Mouse (Mus musculus): Measurements from ENCODE around the gene Ccar1. TPM values are rescaled to one million over a fixed set of nuclear protein-coding genes. Genes with fewer than 3 reads are reported as not detected.
"Not testable (repeated sequence)": the region's sequence is repeated elsewhere in the genome, so short reads cannot be mapped to it uniquely, and the experiment has no call there.

Gene Ccar1
- polyA plus RNA-seq, 1 experiment from 2014 or later = 126 TPM

DNA sequence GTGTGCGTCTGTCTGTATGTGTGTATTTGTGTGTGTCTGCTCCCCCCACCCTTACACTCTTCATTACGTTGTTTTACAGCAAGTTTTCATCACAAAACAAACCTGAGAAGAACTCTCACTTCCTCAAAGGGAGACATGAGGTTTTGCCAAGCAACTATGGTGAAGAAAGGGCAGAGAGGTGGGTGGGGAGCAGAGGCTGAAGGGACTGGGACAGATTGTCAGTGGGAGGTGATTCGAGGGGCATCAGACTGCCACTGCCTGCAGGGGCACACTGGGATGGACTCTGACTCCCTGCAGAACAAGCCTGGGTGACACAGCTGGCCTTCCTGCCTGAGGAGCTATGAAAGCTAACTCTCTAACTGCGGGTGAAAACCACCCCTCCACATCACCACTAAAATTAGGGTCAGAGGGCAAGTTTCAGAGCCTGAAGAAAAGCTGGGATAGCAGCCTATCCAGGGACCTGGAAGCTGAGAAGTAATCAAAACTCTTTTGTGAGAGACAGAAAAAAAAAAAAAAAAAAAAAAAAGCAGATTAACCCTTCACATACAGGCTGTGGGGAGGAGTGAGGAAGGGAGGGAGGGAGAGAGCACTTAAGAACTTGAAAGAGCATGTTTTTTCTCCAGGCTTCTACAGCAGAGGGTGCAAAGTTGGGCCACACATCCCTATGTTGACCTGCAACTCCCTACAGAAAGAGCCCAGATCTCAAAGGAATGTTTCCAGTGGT is 55.0 kb downstream of the Ccar1 start:
- H3K27ac ChIP-seq (ENCODE audit: low read length) = no peak overlapping the region
- peaks cover 13% of the 10 kb centered on the region for H3K36me3 ChIP-seq (ENCODE audit: control insufficient read depth, insufficient read depth)
- 42% methylated on average over 4 of the region's 4 CpGs for WGBS

DNA sequence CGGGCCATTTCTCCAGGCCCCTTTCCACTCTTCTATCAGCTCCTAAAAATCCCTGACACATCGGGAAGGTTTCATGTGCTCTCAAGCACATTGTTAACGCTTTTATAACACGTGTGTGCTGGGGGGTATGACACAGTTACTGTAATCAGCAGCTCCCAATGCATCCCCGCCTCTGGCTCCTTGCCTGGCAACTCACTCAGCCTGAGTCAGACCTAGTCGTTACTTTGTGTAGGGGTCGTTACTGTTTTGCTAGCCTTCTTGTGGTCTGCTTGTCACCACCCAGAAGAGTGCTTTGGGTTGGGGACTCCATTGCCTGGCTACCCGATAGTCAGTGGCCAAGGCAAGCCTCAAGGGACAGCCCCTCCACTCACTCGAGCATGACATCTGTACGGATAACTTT is 61.3 kb downstream of the Ccar1 start:
- no peaks in the 10 kb centered on the region for H3K9me3 ChIP-seq (ENCODE audit: control insufficient read depth, low read length)
- peaks cover 5% of the 10 kb centered on the region; the same call in 1 of the 2 replicates for H3K4me1 ChIP-seq (replicated peaks; ENCODE audit: control insufficient read depth, insufficient read depth, low read length)
- no peak overlapping the region for H3K4me2 ChIP-seq (ENCODE audit: low read length)
- H3K4me3 ChIP-seq (replicated peaks; ENCODE audit: low read length) = no peak overlapping the region
- 69% methylated on average over 10 of the region's 10 CpGs for WGBS
- no peak overlapping the region for H3K9ac ChIP-seq (replicated peaks; ENCODE audit: low read depth, low read length)
- H3K27ac ChIP-seq (ENCODE audit: low read length) = no peak overlapping the region
- ATAC-seq = no peak
- H3K36me3 ChIP-seq (ENCODE audit: control insufficient read depth, insufficient read depth) = no peaks in the 10 kb centered on the region
- H3K27me3 ChIP-seq (replicated peaks; ENCODE audit: control insufficient read depth, insufficient read depth, low read length) = no peaks in the 10 kb centered on the region

More for the DNA sequence above, 55.0 kb downstream of the Ccar1 start:
- H3K4me2 ChIP-seq (ENCODE audit: low read length) = no peak overlapping the region
- ATAC-seq = no peak
- no peak overlapping the region for H3K9ac ChIP-seq (replicated peaks; ENCODE audit: low read depth, low read length)
- H3K27me3 ChIP-seq (replicated peaks; ENCODE audit: control insufficient read depth, insufficient read depth, low read length) = no peaks in the 10 kb centered on the region
- no peaks in the 10 kb centered on the region for H3K9me3 ChIP-seq (ENCODE audit: control insufficient read depth, low read length)
- H3K4me3 ChIP-seq (replicated peaks; ENCODE audit: low read length) = no peak overlapping the region
- H3K4me1 ChIP-seq (replicated peaks; ENCODE audit: control insufficient read depth, insufficient read depth, low read length) = no peaks in the 10 kb centered on the region

DNA sequence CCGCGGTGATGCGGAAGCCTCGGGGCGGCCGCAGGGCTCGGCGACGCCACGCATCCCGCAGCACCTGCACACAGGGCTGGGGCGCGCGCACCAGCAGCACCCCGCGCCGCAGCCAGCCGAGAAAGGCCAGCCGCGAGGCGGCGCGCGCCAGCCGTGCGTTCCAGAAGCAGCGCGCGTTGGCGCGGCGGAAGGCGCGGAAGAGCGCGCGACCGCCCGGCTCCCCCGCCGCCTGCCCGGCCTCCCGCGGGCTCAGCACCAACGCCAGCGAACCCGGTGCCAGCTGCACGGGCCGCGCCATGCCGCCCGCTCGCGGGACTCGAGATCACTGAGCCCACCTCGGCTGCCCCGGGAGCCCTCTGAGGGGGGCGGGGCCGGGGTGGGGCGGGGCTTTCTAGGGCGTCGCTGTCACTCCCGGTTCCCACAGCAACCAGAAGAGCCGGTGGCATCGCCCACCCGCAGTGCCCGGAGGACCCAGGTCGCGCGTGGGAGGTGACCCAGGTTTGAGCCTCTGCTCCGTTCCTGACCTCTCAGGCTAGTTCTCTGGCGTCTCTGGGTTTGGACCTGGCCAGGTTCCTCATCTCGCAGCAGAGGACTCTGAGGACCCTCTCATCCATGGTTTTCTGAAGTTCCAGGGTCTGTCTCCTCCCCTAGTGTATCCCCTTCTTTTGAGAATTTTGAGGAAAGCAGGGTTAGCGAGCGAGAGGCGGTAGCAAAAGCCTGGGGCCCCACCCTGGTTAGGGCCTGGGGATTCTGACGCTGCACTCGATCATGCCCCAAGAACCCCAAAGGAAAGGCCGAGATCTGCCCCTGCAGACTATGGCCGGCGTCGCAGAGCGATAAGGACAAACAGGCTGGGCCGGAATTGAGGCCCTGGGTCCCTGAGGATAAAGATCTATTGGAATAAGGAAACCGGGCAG is 66.1 kb downstream of the Ccar1 start, which contains the start of gene Stox1:
TSS of gene Stox1 (minus strand) at position 358 of the 917 bp plus-strand sequence.
- ATAC-seq = peak; percentile 94
- no peaks in the 10 kb centered on the region for H3K36me3 ChIP-seq (ENCODE audit: control insufficient read depth, insufficient read depth)
- peak within 1 kb of the TSS; percentile 77 for H3K4me2 ChIP-seq (ENCODE audit: low read length)
- no peak within 1 kb of the TSS for H3K27ac ChIP-seq (ENCODE audit: low read length)
- H3K4me3 ChIP-seq (replicated peaks; ENCODE audit: low read length) = peak within 1 kb of the TSS; percentile 50
- no peaks in the 10 kb centered on the region for H3K9me3 ChIP-seq (ENCODE audit: control insufficient read depth, low read length)
- H3K27me3 ChIP-seq (replicated peaks; ENCODE audit: control insufficient read depth, insufficient read depth, low read length) = no peaks in the 10 kb centered on the region
- peak within 1 kb of the TSS; percentile 50 for H3K9ac ChIP-seq (replicated peaks; ENCODE audit: low read depth, low read length)
- 1% methylated on average over 57 of the region's 85 CpGs for WGBS
- H3K4me1 ChIP-seq (replicated peaks; ENCODE audit: control insufficient read depth, insufficient read depth, low read length) = peaks cover 5% of the 10 kb centered on the region; the same call in 1 of the 2 replicates

DNA sequence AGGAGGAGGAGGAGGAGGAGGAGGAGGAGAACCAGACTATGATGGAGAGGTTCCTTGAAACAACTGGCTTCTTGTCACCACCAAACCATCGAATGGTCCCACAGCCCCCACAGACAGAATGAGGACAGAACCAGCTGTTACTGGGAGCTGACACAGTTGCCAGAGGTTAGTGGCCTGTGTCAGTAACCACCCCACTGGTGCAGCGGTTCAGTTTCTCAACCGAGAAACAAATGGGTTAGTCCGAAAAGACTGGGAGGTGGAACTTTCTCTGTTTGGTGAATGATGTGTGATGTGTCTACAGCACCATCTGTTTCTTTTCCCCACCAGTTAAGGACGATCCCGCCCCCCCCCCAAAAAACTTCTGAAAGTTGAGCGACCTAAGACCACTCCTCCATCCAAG is 67.2 kb downstream of the Ccar1 start:
- no peak overlapping the region for H3K27ac ChIP-seq (ENCODE audit: low read length)
- H3K4me2 ChIP-seq (ENCODE audit: low read length) = peak overlapping the region; percentile 77; the same call in 1 of the 2 replicates
- 34% methylated on average over 7 of the region's 7 CpGs for WGBS
- no peaks in the 10 kb centered on the region for H3K27me3 ChIP-seq (replicated peaks; ENCODE audit: control insufficient read depth, insufficient read depth, low read length)
- no peak overlapping the region for H3K4me3 ChIP-seq (replicated peaks; ENCODE audit: low read length)
- H3K4me1 ChIP-seq (replicated peaks; ENCODE audit: control insufficient read depth, insufficient read depth, low read length) = peaks cover 5% of the 10 kb centered on the region; the same call in 1 of the 2 replicates
- H3K9ac ChIP-seq (replicated peaks; ENCODE audit: low read depth, low read length) = no peak overlapping the region
- no peaks in the 10 kb centered on the region for H3K36me3 ChIP-seq (ENCODE audit: control insufficient read depth, insufficient read depth)
- no peak for ATAC-seq
- H3K9me3 ChIP-seq (ENCODE audit: control insufficient read depth, low read length) = no peaks in the 10 kb centered on the region

DNA sequence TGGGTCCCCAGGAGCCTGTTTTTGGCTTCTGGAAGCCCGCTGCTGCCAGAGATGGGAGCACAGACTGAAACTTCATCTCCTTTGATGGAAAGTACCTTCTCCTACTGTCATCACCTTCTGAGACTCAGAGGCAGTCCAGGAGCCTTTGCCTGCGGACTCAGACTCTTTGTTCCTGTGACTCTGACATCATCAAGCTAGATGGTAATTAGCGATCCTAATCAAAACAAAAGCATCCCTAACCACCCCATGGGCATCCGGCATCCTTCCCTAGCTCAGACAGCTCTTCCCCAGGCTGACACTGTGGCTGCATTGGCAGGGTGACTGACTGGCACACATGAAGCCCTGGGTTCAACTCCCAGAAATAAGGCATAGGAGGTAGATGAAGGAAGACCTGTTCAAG is 69.4 kb downstream of the Ccar1 start:
- Histone ChIP-seq H3K4me1 (replicated peaks; ENCODE audit: control insufficient read depth, insufficient read depth, low read length) (peaks cover 5% of the 10 kb centered on the region; the same call in 1 of the 2 replicates), H3K27me3 (replicated peaks; ENCODE audit: control insufficient read depth, insufficient read depth, low read length) (no peaks in the 10 kb centered on the region), H3K9me3 (ENCODE audit: control insufficient read depth, low read length) (no peaks in the 10 kb centered on the region), H3K4me2 (ENCODE audit: low read length) (no peak overlapping the region), H3K27ac (ENCODE audit: low read length) (no peak overlapping the region), H3K36me3 (ENCODE audit: control insufficient read depth, insufficient read depth) (no peaks in the 10 kb centered on the region), H3K4me3 (replicated peaks; ENCODE audit: low read length) (no peak overlapping the region), H3K9ac (replicated peaks; ENCODE audit: low read depth, low read length) (no peak overlapping the region)
- no peak for ATAC-seq
- 22% methylated on average over 4 of the region's 4 CpGs for WGBS

DNA sequence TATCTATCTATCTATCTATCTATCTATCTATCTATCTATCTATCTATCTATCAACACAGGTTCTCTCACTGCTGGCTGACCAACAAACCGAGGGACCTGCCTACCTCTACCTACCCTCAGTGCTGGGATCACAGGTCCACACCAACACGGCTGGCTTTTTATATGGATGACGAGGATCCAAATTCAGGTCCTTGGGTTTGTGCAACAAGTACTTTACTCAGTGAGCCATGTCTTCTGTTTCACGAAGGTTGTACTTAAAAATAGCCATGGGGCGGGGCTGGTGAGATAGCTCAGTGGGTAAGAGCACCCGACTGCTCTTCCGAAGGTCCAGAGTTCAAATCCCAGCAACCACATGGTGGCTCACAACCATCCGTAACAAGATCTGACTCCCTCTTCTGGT is 71.5 kb downstream of the Ccar1 start:
- H3K27me3 ChIP-seq (replicated peaks; ENCODE audit: control insufficient read depth, insufficient read depth, low read length); H3K9ac ChIP-seq (replicated peaks; ENCODE audit: low read depth, low read length); H3K36me3 ChIP-seq (ENCODE audit: control insufficient read depth, insufficient read depth); H3K4me1 ChIP-seq (replicated peaks; ENCODE audit: control insufficient read depth, insufficient read depth, low read length); H3K9me3 ChIP-seq (ENCODE audit: control insufficient read depth, low read length); ATAC-seq; H3K27ac ChIP-seq (ENCODE audit: low read length); H3K4me3 ChIP-seq (replicated peaks; ENCODE audit: low read length); H3K4me2 ChIP-seq (ENCODE audit: low read length): not testable (repeated sequence)
- WGBS = 89% methylated on average over 7 of the region's 8 CpGs

DNA sequence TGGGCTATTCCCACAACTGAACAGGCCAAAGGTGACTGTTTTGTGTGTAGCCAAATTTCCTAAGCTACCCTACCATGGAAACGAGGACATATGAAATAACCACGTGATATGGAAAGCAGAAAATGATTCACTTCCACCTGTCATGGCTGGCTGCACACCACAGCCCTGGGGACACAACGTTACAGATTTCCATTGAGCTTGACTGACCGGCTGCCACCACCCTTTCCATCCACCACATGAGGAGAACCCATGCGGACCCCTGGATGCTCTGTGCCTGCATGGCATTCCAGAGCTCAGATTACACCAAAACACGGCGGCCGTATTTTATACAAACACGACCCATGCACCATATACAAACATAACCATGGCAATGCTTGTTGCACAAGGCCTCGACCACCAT is 78.6 kb downstream of the Ccar1 start:
- ATAC-seq = no peak
- Histone ChIP-seq H3K4me1 (replicated peaks; ENCODE audit: control insufficient read depth, insufficient read depth, low read length) (no peaks in the 10 kb centered on the region), H3K9ac (replicated peaks; ENCODE audit: low read depth, low read length) (no peak overlapping the region), H3K9me3 (ENCODE audit: control insufficient read depth, low read length) (no peaks in the 10 kb centered on the region), H3K4me2 (ENCODE audit: low read length) (no peak overlapping the region), H3K27me3 (replicated peaks; ENCODE audit: control insufficient read depth, insufficient read depth, low read length) (no peaks in the 10 kb centered on the region), H3K4me3 (replicated peaks; ENCODE audit: low read length) (no peak overlapping the region), H3K36me3 (ENCODE audit: control insufficient read depth, insufficient read depth) (no peaks in the 10 kb centered on the region), H3K27ac (ENCODE audit: low read length) (no peak overlapping the region)
- 87% methylated on average over 10 of the region's 10 CpGs for WGBS

DNA sequence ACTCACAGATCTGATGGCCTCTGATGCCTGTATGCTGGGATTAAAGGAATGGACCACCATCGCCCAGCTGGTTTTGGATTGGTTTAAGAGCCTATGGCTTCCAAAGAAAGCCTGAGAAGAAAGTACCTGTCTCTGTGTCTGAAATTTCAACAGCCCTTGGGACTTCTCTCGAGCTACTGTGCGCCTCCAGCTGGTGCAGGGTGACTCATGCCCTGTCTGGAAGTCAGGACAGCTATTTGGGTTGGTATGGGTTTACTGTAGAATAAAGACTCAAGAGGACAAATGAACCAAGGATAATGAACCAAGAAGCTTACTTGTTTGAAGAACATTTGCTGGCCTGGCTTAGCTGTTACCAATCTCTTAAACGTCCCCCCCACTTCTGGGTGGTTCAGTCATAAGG is 88.5 kb downstream of the Ccar1 start:
- Histone ChIP-seq H3K27ac (ENCODE audit: low read length) (no peak overlapping the region), H3K36me3 (ENCODE audit: control insufficient read depth, insufficient read depth) (no peaks in the 10 kb centered on the region), H3K27me3 (replicated peaks; ENCODE audit: control insufficient read depth, insufficient read depth, low read length) (no peaks in the 10 kb centered on the region), H3K9me3 (ENCODE audit: control insufficient read depth, low read length) (no peaks in the 10 kb centered on the region), H3K9ac (replicated peaks; ENCODE audit: low read depth, low read length) (no peak overlapping the region), H3K4me1 (replicated peaks; ENCODE audit: control insufficient read depth, insufficient read depth, low read length) (no peaks in the 10 kb centered on the region), H3K4me3 (replicated peaks; ENCODE audit: low read length) (no peak overlapping the region), H3K4me2 (ENCODE audit: low read length) (no peak overlapping the region)
- 79% methylated on average over 4 of the region's 4 CpGs for WGBS
- ATAC-seq = no peak

DNA sequence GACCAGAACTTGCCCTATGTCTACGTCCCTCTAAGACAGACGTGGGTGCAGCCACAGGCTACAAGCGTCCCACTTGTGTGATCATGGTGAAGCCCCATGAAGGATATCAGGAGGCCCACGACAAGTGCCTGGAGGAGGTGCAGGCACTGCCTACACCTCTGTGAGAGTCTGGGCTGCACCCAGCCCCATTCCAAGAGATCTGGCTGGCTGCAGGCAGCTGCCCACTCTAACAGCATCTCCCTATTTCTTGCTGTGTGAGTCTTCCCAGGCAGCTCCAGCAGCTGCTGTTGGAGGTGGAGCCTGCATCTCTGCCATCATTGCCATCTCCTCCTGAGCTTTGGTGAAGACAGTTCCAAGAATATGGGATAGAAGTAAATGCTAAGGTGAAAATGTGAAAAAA is 89.7 kb downstream of the Ccar1 start:
- Histone ChIP-seq H3K4me1 (replicated peaks; ENCODE audit: control insufficient read depth, insufficient read depth, low read length) (no peaks in the 10 kb centered on the region), H3K27me3 (replicated peaks; ENCODE audit: control insufficient read depth, insufficient read depth, low read length) (no peaks in the 10 kb centered on the region), H3K4me3 (replicated peaks; ENCODE audit: low read length) (no peak overlapping the region), H3K9me3 (ENCODE audit: control insufficient read depth, low read length) (no peaks in the 10 kb centered on the region), H3K4me2 (ENCODE audit: low read length) (no peak overlapping the region), H3K9ac (replicated peaks; ENCODE audit: low read depth, low read length) (no peak overlapping the region), H3K27ac (ENCODE audit: low read length) (no peak overlapping the region), H3K36me3 (ENCODE audit: control insufficient read depth, insufficient read depth) (no peaks in the 10 kb centered on the region)
- no peak for ATAC-seq
- 85% methylated on average over 4 of the region's 4 CpGs for WGBS
